Mouse (Mus musculus) ES-E14 (cell line): ENCODE data around the gene Ccdc107. TPM values are rescaled to one million over a fixed set of nuclear protein-coding genes. Genes with fewer than 3 reads are reported as not detected.

Source experiments
- DNase-seq: peaks from one replicate; pipeline ENCODE4 v3.0.0-alpha.2; 2013; ENCODE audit warnings: low read depth, low spot score
- H3K27ac ChIP-seq: 2 replicates; pipeline ENCODE4 v1.5.1; 2012; ENCODE audit warnings: low read depth, mild to moderate bottlenecking, low read length, moderate library complexity, mixed read lengths; ENCODE audit not compliant: poor library complexity, insufficient read depth, severe bottlenecking
- H3K36me3 ChIP-seq: 2 replicates; pipeline ENCODE4 v1.6.1; 2012; ENCODE audit warnings: mild to moderate bottlenecking, low read length, moderate library complexity, mixed read lengths; ENCODE audit not compliant: control insufficient read depth, poor library complexity, insufficient read depth, severe bottlenecking
- H3K4me1 ChIP-seq, 2 experiments: fragments of 150-350 bp in 1 of 2; sonication (generic) in 1 of 2; 2 replicates each; pipeline ENCODE4 v1.6.1; 2012; ENCODE audit warnings: low read length in 2 of 2, mild to moderate bottlenecking in 1 of 2, mixed read lengths in 1 of 2; ENCODE audit not compliant: control insufficient read depth in 2 of 2, insufficient read depth in 2 of 2, poor library complexity in 1 of 2
- H3K4me3 ChIP-seq, 2 experiments: fragments of 150-350 bp in 1 of 2; sonication (generic) in 1 of 2; 2 replicates each; pipeline ENCODE4 v1.5.1; 2012; ENCODE audit warnings: low read length in 2 of 2, low read depth in 1 of 2, mild to moderate bottlenecking in 1 of 2, mixed read lengths in 1 of 2; ENCODE audit not compliant: insufficient read depth in 1 of 2, poor library complexity in 1 of 2, severe bottlenecking in 1 of 2
- H3K9ac ChIP-seq: 2 replicates; pipeline ENCODE4 v1.6.1; 2012; ENCODE audit warnings: low read depth, mild to moderate bottlenecking, low read length, mixed read lengths; ENCODE audit not compliant: poor library complexity, insufficient read depth, severe bottlenecking
- H3K9me3 ChIP-seq: fragments of 150-350 bp; sonication (generic); 2 replicates; pipeline ENCODE4 v1.6.1; 2012; ENCODE audit warnings: low read depth, mild to moderate bottlenecking, low read length; ENCODE audit not compliant: control insufficient read depth, insufficient read depth
- CHD2 ChIP-seq: IDR thresholded peaks from 2 replicates; pipeline ENCODE4 v1.6.1; 2014; ENCODE audit warnings: mild to moderate bottlenecking, low read depth, low read length, inconsistent platforms
- HCFC1 ChIP-seq: IDR thresholded peaks from 2 replicates; pipeline ENCODE4 v1.6.1; 2012; ENCODE audit warnings: low read length, inconsistent platforms, borderline replicate concordance; ENCODE audit not compliant: insufficient read depth
- MAFK ChIP-seq: IDR thresholded peaks from 2 replicates; pipeline ENCODE4 v1.6.1; 2014; ENCODE audit warnings: mild to moderate bottlenecking, low read depth, low read length, inconsistent platforms; ENCODE audit not compliant: insufficient read depth
- ZC3H11A ChIP-seq: IDR thresholded peaks from 2 replicates; pipeline ENCODE4 v1.6.1; 2012; ENCODE audit warnings: low read depth, mild to moderate bottlenecking, inconsistent platforms, low read length, borderline replicate concordance
- ZNF384 ChIP-seq: IDR thresholded peaks from 2 replicates; pipeline ENCODE4 v1.6.1; 2012; ENCODE audit warnings: low read depth, low read length, inconsistent platforms
- in situ Hi-C, 2 experiments: fragments of 600-800 bp; cut with MboI; formaldehyde crosslinking; loops; one replicate each; pipeline ENCODE4 v1.15.1; 2025; ENCODE audit warnings: low sequenced_read_pairs in 2 of 2, inconsistent platforms in 1 of 2; ENCODE audit not compliant: unreplicated experiment in 2 of 2
- total RNA-seq: library from RNA; depleted of rRNA; stranded (reverse); fragments of 300-350 nt; gene quantifications from 2 replicates; pipeline ENCODE4 v1.2.3, GENCODE M21; 2012

Ccdc107 gene
- total RNA-seq, 1 experiment: 59.1 TPM

- Histone ChIP-seq H3K4me1 (peaks cover 3 to 23% of the 10 kb centered on the region in 2 experiments; a peak in 3 of 4 replicates), H3K9me3 (no peaks in the 10 kb centered on the region), H3K36me3 (no peaks in the 10 kb centered on the region), H3K4me3 (peak overlapping the region; percentile 53 to 55), H3K9ac (0 out of 2 replicates have a peak overlapping the region, but pooled peaks have one; percentile 5), H3K27ac (no peak overlapping the region)
- in situ Hi-C loops: no loop called here
- TF ChIP-seq MAFK (no peak), ZC3H11A (no peak), HCFC1 (no peak), CHD2 (no peak), ZNF384 (no peak)
- no peak for DNase-seq
These were observed 15.4 kb downstream of the Ccdc107 start for GRCm38 (mm10) chr4:43507938-43508665.

DNA sequence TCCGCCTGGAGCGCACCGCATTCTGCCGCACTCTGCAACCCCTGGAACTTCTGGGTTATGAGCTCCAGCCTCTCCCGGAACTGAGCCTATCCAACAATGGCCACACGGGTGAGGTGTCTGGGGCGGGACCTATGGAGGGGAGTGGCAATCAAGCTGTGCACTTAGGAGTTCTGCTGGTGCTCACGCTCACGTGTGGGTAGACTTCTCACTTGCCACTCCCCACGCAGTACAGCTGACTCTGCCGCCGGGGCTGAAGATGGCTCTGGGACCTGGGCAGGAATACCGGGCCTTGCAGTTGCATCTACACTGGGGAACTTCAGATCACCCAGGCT lies 15.9 kb downstream of the Ccdc107 start:
- DNase-seq: no peak
- no peak for TF ChIP-seq CHD2
- TF ChIP-seq HCFC1: no peak
- TF ChIP-seq MAFK: no peak
- TF ChIP-seq ZNF384: no peak
- TF ChIP-seq ZC3H11A: no peak
- 0 out of 2 replicates have a peak overlapping the region, but pooled peaks have one; percentile 5 for H3K9ac ChIP-seq
- H3K9me3 ChIP-seq: no peaks in the 10 kb centered on the region
- in situ Hi-C loops: no loop called here
- H3K4me1 ChIP-seq: peaks cover 3 to 23% of the 10 kb centered on the region in 2 experiments; a peak in 3 of 4 replicates
- no peak overlapping the region for H3K27ac ChIP-seq
- peak overlapping the region; percentile 53 to 55 for H3K4me3 ChIP-seq
- no peaks in the 10 kb centered on the region for H3K36me3 ChIP-seq

DNA sequence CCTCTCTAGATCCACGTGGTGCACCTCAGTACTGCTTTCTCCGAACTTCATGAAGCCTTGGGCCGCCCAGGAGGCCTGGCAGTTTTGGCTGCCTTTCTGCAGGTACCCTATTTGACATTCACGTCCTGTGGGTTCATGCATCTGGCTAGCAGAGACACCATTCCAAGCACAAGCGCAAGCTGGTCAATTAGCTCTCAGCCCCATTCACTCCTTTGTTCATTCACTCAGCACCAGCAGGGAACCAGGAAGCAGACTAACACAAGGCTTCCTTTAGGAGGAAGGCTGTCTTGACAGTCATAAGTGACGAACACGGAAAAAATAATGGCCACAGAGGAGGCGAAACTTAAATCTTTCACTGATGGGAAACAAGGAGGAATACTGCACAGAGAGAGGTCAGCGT lies 16.4 kb downstream of the Ccdc107 start:
- H3K4me3 ChIP-seq: peak overlapping the region; percentile 53 to 55; a peak in 2 of 4 replicates
- no peaks in the 10 kb centered on the region for H3K36me3 ChIP-seq
- peaks cover 3 to 23% of the 10 kb centered on the region in 2 experiments; a peak in 3 of 4 replicates for H3K4me1 ChIP-seq
- in situ Hi-C loops: no loop called here
- no peak for DNase-seq
- H3K27ac ChIP-seq: no peak overlapping the region
- H3K9ac ChIP-seq: no peak overlapping the region
- TF ChIP-seq ZC3H11A (no peak), HCFC1 (no peak), CHD2 (no peak), ZNF384 (no peak), MAFK (no peak)
- H3K9me3 ChIP-seq: no peaks in the 10 kb centered on the region

DNA sequence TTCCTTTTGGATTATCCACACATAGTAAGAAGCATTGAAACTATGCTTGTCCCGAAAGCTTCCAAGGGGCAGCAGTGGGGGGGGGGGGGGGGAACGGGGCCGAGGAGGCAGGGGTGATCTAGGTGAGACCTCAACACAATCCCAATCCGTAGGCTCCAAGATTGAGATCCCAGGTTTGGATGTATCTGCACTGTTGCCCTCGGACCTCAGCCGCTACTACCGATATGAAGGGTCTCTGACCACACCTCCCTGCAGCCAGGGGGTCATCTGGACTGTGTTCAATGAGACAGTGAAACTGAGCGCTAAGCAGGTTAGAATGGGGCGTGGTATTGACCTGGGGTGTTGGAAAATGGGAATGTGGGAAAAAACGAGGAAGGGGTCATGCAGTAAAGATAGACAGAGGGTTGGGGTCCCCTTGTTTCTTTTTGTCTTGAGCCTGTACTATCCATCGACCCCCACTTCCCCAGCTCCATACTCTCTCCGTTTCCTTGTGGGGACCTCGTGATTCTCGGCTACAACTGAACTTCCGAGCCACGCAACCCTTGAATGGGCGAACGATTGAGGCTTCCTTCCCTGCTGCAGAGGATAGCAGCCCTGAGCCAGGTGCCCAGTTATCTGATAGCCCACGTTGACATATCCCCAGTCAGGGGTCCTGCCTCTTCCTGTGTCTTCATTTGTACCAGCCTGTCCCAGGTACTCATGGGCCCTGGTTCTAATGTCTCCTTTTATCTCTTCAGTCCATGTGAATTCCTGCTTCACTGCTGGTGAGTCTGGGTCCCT lies 19.2 kb downstream of the Ccdc107 start:
- in situ Hi-C loops: no loop called here
- DNase-seq: no peak
- Histone ChIP-seq H3K27ac (no peak overlapping the region), H3K4me3 (no peak overlapping the region), H3K36me3 (peaks cover 7% of the 10 kb centered on the region; the same call in 1 of the 2 replicates), H3K9me3 (no peaks in the 10 kb centered on the region), H3K4me1 (peaks cover 3 to 28% of the 10 kb centered on the region in 2 experiments; a peak in 3 of 4 replicates), H3K9ac (no peak overlapping the region)
- TF ChIP-seq ZC3H11A: no peak
- TF ChIP-seq HCFC1: no peak
- no peak for TF ChIP-seq CHD2
- TF ChIP-seq MAFK: no peak
- TF ChIP-seq ZNF384: no peak
